Mouse (Mus musculus): ENCODE measurements at regions not wholly inside any gene's neighbourhood (a gene's known extent, or its start where the extent isn't known, plus 50 kb on each side); places are given as distances from the start of the nearest gene placed in this dataset.

DNA sequence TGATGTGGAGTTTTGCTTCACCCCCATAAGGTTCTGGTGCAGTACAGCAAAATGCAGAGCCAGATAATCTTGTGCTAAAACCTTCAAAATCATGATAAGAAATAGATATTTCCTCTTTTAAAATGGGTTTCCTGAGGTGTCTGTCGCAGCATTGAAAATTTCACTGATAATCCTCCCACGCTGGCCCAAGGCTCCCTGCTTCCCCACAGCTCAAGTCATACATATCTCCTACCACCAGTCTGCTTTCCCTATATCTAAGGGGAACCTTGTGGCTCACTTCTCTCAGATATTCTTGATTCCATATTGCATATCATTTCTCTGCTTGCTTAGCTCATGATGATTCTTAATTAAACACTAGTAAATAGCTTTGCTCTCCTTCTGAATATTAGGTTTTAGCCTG is 868.6 kb downstream of the Defb40 start:
- TF ChIP-seq CHD2 (IDR thresholded peaks at IDR 0.05; ENCODE audit: low read length) (no peak), ELF1 (IDR thresholded peaks at IDR 0.05; ENCODE audit: low read depth, low read length) (no peak), SIN3A (IDR thresholded peaks at IDR 0.05; ENCODE audit: low read length) (no peak)
